In the genomic region with DNA sequence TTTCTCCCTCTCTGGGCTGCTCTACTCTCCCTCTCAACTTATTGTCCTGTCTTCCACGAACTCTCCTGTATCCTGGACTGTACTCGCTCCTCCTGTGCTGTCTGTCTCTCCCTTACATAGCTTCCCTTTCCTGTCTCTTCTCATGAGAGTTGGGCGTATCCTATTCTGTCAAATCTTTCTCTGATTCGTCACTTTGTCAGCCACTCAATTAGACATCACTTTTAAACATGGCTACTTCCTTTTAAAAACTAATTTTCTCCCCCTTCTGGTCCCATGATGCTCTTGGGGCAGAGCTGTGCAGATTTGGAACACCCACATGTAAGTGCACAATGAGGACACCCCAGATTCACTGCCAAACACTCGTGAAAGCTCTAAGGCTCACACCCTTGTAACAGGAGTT, we compare ENCODE assay signal across 19 mouse cellular contexts.
DNase-seq lines count a peak whose midpoint lies in the region; ATAC-seq lines count a peak whose summit lies in the region.
"Had no signal": no experiment of that assay in that cellular context is flagged by ENCODE, and none has a peak within 500 bp of the region (broad histone marks: within the 10 kb centered on the region; RNA-seq: fewer than 3 reads in every experiment).

No protein-coding gene starts in this region.

- H3K9ac ChIP-seq in hindbrain, embryonic 14.5 days: no peak overlapping the region
- no peak overlapping the region for H3K9ac ChIP-seq in liver, embryonic 11.5 days (ENCODE audit: low read depth, low read length)
- H3K9ac ChIP-seq: embryonic facial prominence, embryonic 12.5 days; forebrain, embryonic 13.5 days; forebrain, embryonic 15.5 days had no signal

- H3K36me3 ChIP-seq in hindbrain, embryonic 14.5 days (replicated peaks; ENCODE audit: control insufficient read depth, insufficient read depth): no peaks in the 10 kb centered on the region
- no peaks in the 10 kb centered on the region for H3K36me3 ChIP-seq in liver, embryonic 11.5 days (ENCODE audit: control insufficient read depth, insufficient read depth, low read length)
- H3K36me3 ChIP-seq: embryonic facial prominence, embryonic 10.5 days; embryonic facial prominence, embryonic 12.5 days; forebrain, embryonic 15.5 days; G1E had no signal

- H3K9me3 ChIP-seq in hindbrain, embryonic 14.5 days (ENCODE audit: control insufficient read depth, low read length): no peaks in the 10 kb centered on the region
- H3K9me3 ChIP-seq in liver, embryonic 11.5 days (ENCODE audit: control insufficient read depth, low read length): no peaks in the 10 kb centered on the region
- H3K9me3 ChIP-seq: embryonic facial prominence, embryonic 10.5 days; forebrain, embryonic 13.5 days; forebrain, embryonic 15.5 days had no signal

- no peak overlapping the region for H3K27ac ChIP-seq in hindbrain, embryonic 14.5 days
- no peak overlapping the region for H3K27ac ChIP-seq in liver, embryonic 11.5 days (ENCODE audit: low read depth, low read length)
- H3K27ac ChIP-seq: embryonic facial prominence, embryonic 10.5 days; embryonic facial prominence, embryonic 12.5 days; forebrain, embryonic 13.5 days; forebrain, embryonic 15.5 days had no signal

- H3K4me2 ChIP-seq in hindbrain, embryonic 14.5 days (replicated peaks): no peak overlapping the region
- H3K4me2 ChIP-seq in liver, embryonic 11.5 days: no peak overlapping the region
- H3K4me2 ChIP-seq: embryonic facial prominence, embryonic 12.5 days; forebrain, embryonic 13.5 days; forebrain, embryonic 15.5 days had no signal

- 85% methylated on average over 5 of the region's 5 CpGs for WGBS in hindbrain, embryonic 14.5 days
- 64% methylated on average over 5 of the region's 5 CpGs for WGBS in liver, embryonic 11.5 days

- H3K27me3 ChIP-seq in hindbrain, embryonic 14.5 days (ENCODE audit: control insufficient read depth, insufficient read depth, low read length): no peaks in the 10 kb centered on the region
- H3K27me3 ChIP-seq in liver, embryonic 11.5 days (replicated peaks; ENCODE audit: control insufficient read depth, insufficient read depth, low read length): no peaks in the 10 kb centered on the region
- H3K27me3 ChIP-seq: embryonic facial prominence, embryonic 12.5 days; forebrain, embryonic 15.5 days had no signal

- no peak overlapping the region for H3K4me3 ChIP-seq in hindbrain, embryonic 14.5 days (replicated peaks; ENCODE audit: low read length)
- no peak overlapping the region for H3K4me3 ChIP-seq in liver, embryonic 11.5 days (ENCODE audit: low read depth, low read length)
- H3K4me3 ChIP-seq: embryonic facial prominence, embryonic 10.5 days; embryonic facial prominence, embryonic 12.5 days; forebrain, embryonic 13.5 days; forebrain, embryonic 15.5 days had no signal

- no peaks in the 10 kb centered on the region for H3K4me1 ChIP-seq in hindbrain, embryonic 14.5 days (replicated peaks; ENCODE audit: control insufficient read depth, insufficient read depth, low read length)
- peaks cover 5% of the 10 kb centered on the region; the same call in 1 of the 2 replicates for H3K4me1 ChIP-seq in liver, embryonic 11.5 days (replicated peaks; ENCODE audit: control insufficient read depth, insufficient read depth, low read length)
- H3K4me1 ChIP-seq: embryonic facial prominence, embryonic 12.5 days; forebrain, embryonic 13.5 days; forebrain, embryonic 15.5 days had no signal

- peak; percentile 75 for DNase-seq in 3T3-L1 (ENCODE audit: low read depth, low spot score)
- peak; percentile 46 for DNase-seq in A20 (ENCODE audit: low read depth, low spot score)
- peak; percentile 57 for DNase-seq in NIH3T3 (ENCODE audit: low read depth)
- no peak for DNase-seq in hindbrain, embryonic 14.5 days (ENCODE audit: low spot score)
- no peak for DNase-seq in urinary bladder, postnatal 4 days (ENCODE audit: low spot score in 2 of 2)
- DNase-seq in liver, embryonic 11.5 days (ENCODE audit: low spot score): no peak
- DNase-seq in cerebellum, adult 9-10 months: no peak
- DNase-seq: adrenal gland, adult 8-10 months; adrenal gland, postnatal 14 days; adrenal gland, postnatal 36 days; cerebellum, adult 11-12 months; cerebellum, adult 2 months; cerebellum, postnatal 10 days; cerebellum, postnatal 25 days had no signal

- ATAC-seq in hindbrain, embryonic 14.5 days (ENCODE audit: low FRiP score): no peak
- ATAC-seq in liver, embryonic 11.5 days (replicated peaks; ENCODE audit: low FRiP score): no peak
- ATAC-seq: forebrain, embryonic 13.5 days; forebrain, embryonic 15.5 days had no signal

Comparison
In these comparisons a context has a peak if more than half of its experiments do, and no peak if none do; other contexts are left out.
1. DNase-seq: peak in 3T3-L1 (single experiment), A20 (single experiment) and NIH3T3 (single experiment); none in hindbrain, embryonic 14.5 days (single experiment), urinary bladder, postnatal 4 days (0 of 2), liver, embryonic 11.5 days (single experiment) and cerebellum, adult 9-10 months (single experiment).